Mouse (Mus musculus) myocyte (in vitro differentiated cells): ENCODE measurements around the gene Snx8.

Source experiments
- MYOG ChIP-seq, 3 experiments: IDR thresholded peaks; one replicate each; pipeline ENCODE4 v1.6.1; 2011; ENCODE audit warnings: control low read depth in 2 of 3, low read depth in 2 of 3, mild to moderate bottlenecking in 2 of 3; ENCODE audit not compliant: insufficient read length in 2 of 3, control insufficient read depth in 1 of 3, insufficient read depth in 1 of 3
- TCF3 ChIP-seq: IDR thresholded peaks from one replicate; pipeline ENCODE4 v1.6.1; 2011; ENCODE audit warnings: low read depth, control low read depth; ENCODE audit not compliant: insufficient read length
- USF1 ChIP-seq: IDR thresholded peaks from one replicate; pipeline ENCODE4 v1.6.1; 2011; ENCODE audit warnings: low read depth, mild to moderate bottlenecking, control low read depth, moderate library complexity

DNA sequence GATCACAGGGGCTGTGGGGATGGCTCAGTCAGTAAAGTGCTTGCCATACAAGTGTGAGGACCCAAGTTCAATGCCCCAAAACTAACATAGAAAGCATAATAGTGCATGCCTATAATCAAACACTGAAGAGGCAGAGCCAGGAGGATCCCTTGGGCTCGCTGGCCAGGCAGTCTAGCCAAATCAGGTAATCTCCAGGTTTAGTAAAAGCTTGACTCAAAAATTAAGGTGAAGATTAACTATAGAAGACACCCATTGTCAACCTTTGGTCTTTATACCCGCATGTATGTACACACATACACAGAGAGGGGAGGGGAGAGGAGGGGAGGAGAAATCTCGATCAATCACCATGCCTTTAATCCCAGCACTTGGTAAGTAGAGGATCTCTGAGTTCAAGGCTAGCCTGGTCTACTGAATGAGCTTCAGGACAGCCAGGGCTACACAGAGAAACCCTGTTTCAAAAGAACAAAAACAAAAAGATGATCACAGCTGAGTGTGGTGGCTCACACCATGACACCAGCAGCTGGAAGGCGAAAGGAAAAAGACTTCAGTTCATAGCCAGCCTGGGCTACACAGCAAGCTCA is 13.7 kb downstream of the Snx8 start:
- TF ChIP-seq TCF3 (no peak), MYOG (IDR thresholded peaks at IDR 0.05; ENCODE audit: control insufficient read depth in 1 of 3, insufficient read depth in 1 of 3, insufficient read length in 2 of 3, low read depth in 2 of 3) (no peak), USF1 (no peak)
